Comparison of ENCODE assay signal across 22 mouse cellular contexts in genomic region chr14:117767861-117768260, GRCm38 (mm10).
"Had no signal": no experiment of that assay in that cellular context is flagged by ENCODE, and none has a peak within 500 bp of the region (broad histone marks: within the 10 kb centered on the region; RNA-seq: fewer than 3 reads in every experiment).

No protein-coding gene starts in this region.

- H3K4me3 ChIP-seq: gastrocnemius, adult 2 months; heart, embryonic 13.5 days; heart, embryonic 15.5 days; hindbrain, embryonic 10.5 days; hindbrain, embryonic 12.5 days; intestine, embryonic 15.5 days; layer of hippocampus, adult 2 months; left cerebral cortex, adult 2 months; limb, embryonic 10.5 days; limb, embryonic 12.5 days; liver, embryonic 13.5 days; liver, embryonic 15.5 days had no signal

- DNase-seq: gastrocnemius, adult 2 months; gastrocnemius, postnatal 10 days; gastrocnemius, postnatal 25 days; kidney, adult 18-20 months; kidney, adult 8-10 months; kidney, postnatal 10 days; kidney, postnatal 25 days; kidney, postnatal 4 days; liver; liver, embryonic 13.5 days; liver, postnatal 0 days had no signal

- H3K36me3 ChIP-seq: heart, embryonic 13.5 days; heart, embryonic 15.5 days; hindbrain, embryonic 10.5 days; hindbrain, embryonic 12.5 days; intestine, embryonic 15.5 days; limb, embryonic 10.5 days; limb, embryonic 12.5 days; liver, embryonic 13.5 days; liver, embryonic 15.5 days had no signal

- H3K9ac ChIP-seq: heart, embryonic 13.5 days; heart, embryonic 15.5 days; hindbrain, embryonic 12.5 days; hindbrain, embryonic 14.5 days; intestine, embryonic 15.5 days; limb, embryonic 12.5 days; liver, embryonic 13.5 days; liver, embryonic 15.5 days; liver, postnatal 0 days had no signal

- H3K27me3 ChIP-seq: heart, embryonic 13.5 days; heart, embryonic 15.5 days; hindbrain, embryonic 12.5 days; intestine, embryonic 15.5 days; limb, embryonic 12.5 days; liver, embryonic 13.5 days; liver, embryonic 15.5 days had no signal

- H3K4me1 ChIP-seq: heart, embryonic 15.5 days; hindbrain, embryonic 10.5 days; hindbrain, embryonic 12.5 days; intestine, embryonic 15.5 days; limb, embryonic 12.5 days; liver, embryonic 13.5 days; liver, embryonic 15.5 days had no signal

- H3K27ac ChIP-seq: gastrocnemius, adult 2 months; heart, embryonic 13.5 days; heart, embryonic 15.5 days; hindbrain, embryonic 10.5 days; hindbrain, embryonic 12.5 days; hindbrain, embryonic 14.5 days; intestine, embryonic 15.5 days; layer of hippocampus, adult 2 months; left cerebral cortex, adult 2 months; limb, embryonic 10.5 days; limb, embryonic 12.5 days; liver, embryonic 13.5 days; liver, embryonic 15.5 days had no signal
